Mouse (Mus musculus): ENCODE measurements around the gene Adamts6.

DNA sequence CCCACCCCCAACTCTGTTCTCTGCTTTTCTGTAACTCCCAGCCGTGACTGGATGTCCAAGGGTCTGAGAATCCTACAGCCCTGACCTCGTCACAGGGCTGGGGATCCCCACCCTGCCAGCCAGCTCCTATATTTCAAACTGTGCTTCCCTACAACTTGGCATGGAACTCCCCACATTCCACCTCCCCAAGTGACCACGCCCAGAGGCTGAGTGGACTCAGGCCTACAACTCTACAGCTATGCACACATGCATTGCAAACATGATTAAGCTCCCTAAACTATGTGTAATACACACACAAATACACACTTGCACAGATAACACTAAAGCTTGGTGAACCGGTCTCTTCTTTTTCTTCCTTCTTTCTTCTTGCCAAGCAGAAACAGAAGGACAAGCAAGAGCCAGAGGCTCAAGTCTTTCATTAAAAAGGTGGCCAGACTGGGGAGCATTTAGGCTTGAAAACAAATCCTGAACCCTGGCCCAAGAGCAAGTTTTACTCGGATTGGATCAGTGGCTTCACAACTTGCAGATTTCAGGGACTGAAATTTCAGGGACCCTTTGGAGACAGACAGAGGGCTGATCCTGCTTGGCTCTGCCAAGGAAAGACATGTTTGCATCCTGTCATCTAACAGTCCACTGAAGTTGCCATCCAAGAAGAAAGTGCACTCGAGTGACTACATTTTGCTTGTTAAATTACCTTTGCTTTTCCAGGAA lies 218.7 kb downstream of the Adamts6 start:
- TF ChIP-seq CTCF (IDR thresholded peaks at IDR 0.05; ENCODE audit: borderline replicate concordance, extremely low read depth, insufficient read depth, insufficient read length), result no peak
- TF ChIP-seq POLR2A (IDR thresholded peaks at IDR 0.05; ENCODE audit: borderline replicate concordance, extremely low read depth, insufficient read depth, insufficient read length, poor library complexity, severe bottlenecking), result no peak

Measured in brain, embryonic 14.5 days (tissue).